Mouse (Mus musculus) cerebellum, adult 2 months (tissue): ENCODE results near the gene Plcl2. TPM values are rescaled to one million over a fixed set of nuclear protein-coding genes. Genes with fewer than 3 reads are reported as not detected.

ENCODE experiments used
- DNase-seq, 2 experiments: peaks; one replicate each; pipeline ENCODE4 v3.0.0; 2021
- H3K27ac ChIP-seq: fragments of 200-500 bp; 2 replicates; pipeline ENCODE4 v1.5.1; 2012; ENCODE audit warnings: low read length, control low read depth, inconsistent platforms; ENCODE audit not compliant: insufficient read depth
- H3K27me3 ChIP-seq: fragments of 200-500 bp; 2 replicates; pipeline ENCODE4 v1.6.1; 2012; ENCODE audit warnings: inconsistent platforms, mild to moderate bottlenecking, low read length, moderate library complexity; ENCODE audit not compliant: control insufficient read depth, insufficient read depth
- H3K4me1 ChIP-seq: fragments of 200-500 bp; 2 replicates; pipeline ENCODE4 v1.6.1; 2011; ENCODE audit warnings: low read length; ENCODE audit not compliant: control insufficient read depth, insufficient read depth
- H3K4me3 ChIP-seq: fragments of 200-500 bp; replicated peaks from 2 replicates; pipeline ENCODE3; 2011; ENCODE audit warnings: mild to moderate bottlenecking, low read depth, low read length, control low read depth; ENCODE audit not compliant: insufficient read depth
- CTCF ChIP-seq: fragments of 200-500 bp; IDR thresholded peaks from 2 replicates; pipeline ENCODE4 v1.5.1; 2011; ENCODE audit warnings: low read depth, mild to moderate bottlenecking, control low read depth, low read length, moderate library complexity, borderline replicate concordance; ENCODE audit not compliant: insufficient read depth
- POLR2A ChIP-seq: fragments of 200-500 bp; IDR thresholded peaks from 2 replicates; pipeline ENCODE4 v1.6.1; 2011; ENCODE audit warnings: low read length, control low read depth, borderline replicate concordance; ENCODE audit not compliant: insufficient read depth
- WGBS: fragments of 180-500 bp; shearing (Covaris S2); methylation state at CpG from one replicate; pipeline ENCODE4 v1.1.7; 2018; 5-methylcytosine and 5-hydroxymethylcytosine counted together
- polyA plus RNA-seq: library from polyadenylated mRNA; depleted of rRNA; stranded (reverse); fragments of >200 nt; gene quantifications from 2 replicates; pipeline ENCODE4 v1.2.3, GENCODE M21; 2012

Gene Plcl2
- polyA plus RNA-seq, 1 experiment = 26.5 TPM

- Histone ChIP-seq H3K4me1 (peaks cover 13% of the 10 kb centered on the region; the same call in 1 of the 2 replicates), H3K27ac (no peak overlapping the region), H3K4me3 (no peak overlapping the region), H3K27me3 (no peaks in the 10 kb centered on the region)
- WGBS = 90% methylated on average over 7 of the region's 7 CpGs
- TF ChIP-seq CTCF = no peak
- TF ChIP-seq POLR2A = no peak
- no peak for DNase-seq
Observed at GRCm38 (mm10) chr17:50512841-50513240, 3.6 kb downstream of the Plcl2 start.

GRCm38 (mm10) chr17:50513376-50513775 is 4.2 kb downstream of the Plcl2 start:
- peaks cover 13% of the 10 kb centered on the region; the same call in 1 of the 2 replicates for H3K4me1 ChIP-seq
- DNase-seq = no peak
- TF ChIP-seq POLR2A (no peak), CTCF (no peak)
- H3K27ac ChIP-seq = no peak overlapping the region
- no peak overlapping the region for H3K4me3 ChIP-seq
- H3K27me3 ChIP-seq = no peaks in the 10 kb centered on the region
- WGBS = 94% methylated on average over 7 of the region's 7 CpGs

- Histone ChIP-seq H3K4me1 (peaks cover 13% of the 10 kb centered on the region; the same call in 1 of the 2 replicates), H3K4me3 (no peak overlapping the region), H3K27me3 (no peaks in the 10 kb centered on the region), H3K27ac (no peak overlapping the region)
- DNase-seq = no peak
- 91% methylated on average over 7 of the region's 7 CpGs for WGBS
- TF ChIP-seq CTCF = no peak
- TF ChIP-seq POLR2A = no peak
Observed at GRCm38 (mm10) chr17:50514012-50514411, 4.8 kb downstream of the Plcl2 start.

- Histone ChIP-seq H3K4me3 (no peak overlapping the region), H3K27me3 (no peaks in the 10 kb centered on the region), H3K4me1 (peaks cover 10% of the 10 kb centered on the region; the same call in 1 of the 2 replicates), H3K27ac (no peak overlapping the region)
- TF ChIP-seq CTCF (no peak), POLR2A (no peak)
- DNase-seq = no peak
- WGBS = 91% methylated on average over 4 of the region's 4 CpGs
Observed at GRCm38 (mm10) chr17:50515926-50516325, 6.7 kb downstream of the Plcl2 start.

GRCm38 (mm10) chr17:50517781-50518415 is 8.7 kb downstream of the Plcl2 start:
- no peak overlapping the region for H3K27ac ChIP-seq
- 56% methylated on average over 6 of the region's 6 CpGs for WGBS

GRCm38 (mm10) chr17:50519588-50519987 is 10.4 kb downstream of the Plcl2 start:
- Histone ChIP-seq H3K27me3 (no peaks in the 10 kb centered on the region), H3K4me1 (no peaks in the 10 kb centered on the region; the same call in 1 of the 2 replicates), H3K27ac (no peak overlapping the region), H3K4me3 (no peak overlapping the region)
- TF ChIP-seq POLR2A (no peak), CTCF (no peak)
- peak in 1 of 2 experiments; percentile 36 for DNase-seq
- WGBS = 53% methylated on average over 5 of the region's 5 CpGs

More at GRCm38 (mm10) chr17:50517781-50518415, 8.7 kb downstream of the Plcl2 start:
- DNase-seq = no peak
- Histone ChIP-seq H3K27me3 (no peaks in the 10 kb centered on the region), H3K4me3 (no peak overlapping the region), H3K4me1 (peaks cover 3% of the 10 kb centered on the region; the same call in 1 of the 2 replicates)
- TF ChIP-seq POLR2A (no peak), CTCF (no peak)

- TF ChIP-seq CTCF = no peak
- TF ChIP-seq POLR2A = no peak
- Histone ChIP-seq H3K27ac (no peak overlapping the region), H3K27me3 (no peaks in the 10 kb centered on the region), H3K4me1 (no peaks in the 10 kb centered on the region; the same call in 1 of the 2 replicates), H3K4me3 (no peak overlapping the region)
- 84% methylated on average over 5 of the region's 5 CpGs for WGBS
- no peak for DNase-seq
Observed at GRCm38 (mm10) chr17:50522473-50523083, 13.4 kb downstream of the Plcl2 start.

- 73% methylated on average over 6 of the region's 6 CpGs for WGBS
- no peak overlapping the region for H3K27ac ChIP-seq
- TF ChIP-seq POLR2A (no peak), CTCF (no peak)
- no peak for DNase-seq
- no peaks in the 10 kb centered on the region; the same call in 1 of the 2 replicates for H3K4me1 ChIP-seq
- no peaks in the 10 kb centered on the region for H3K27me3 ChIP-seq
- H3K4me3 ChIP-seq = no peak overlapping the region
Observed at GRCm38 (mm10) chr17:50524970-50525369, 15.8 kb downstream of the Plcl2 start.
